Mouse (Mus musculus): ENCODE measurements at regions not wholly inside any gene's neighbourhood (a gene's known extent, or its start where the extent isn't known, plus 50 kb on each side); places are given as distances from the start of the nearest gene placed in this dataset.

GRCm38 (mm10) chr4:54407930-54408329 lies 536.9 kb upstream of the Zfp462 start:
- no peak for DNase-seq (ENCODE audit: low read depth, low spot score)

DNA sequence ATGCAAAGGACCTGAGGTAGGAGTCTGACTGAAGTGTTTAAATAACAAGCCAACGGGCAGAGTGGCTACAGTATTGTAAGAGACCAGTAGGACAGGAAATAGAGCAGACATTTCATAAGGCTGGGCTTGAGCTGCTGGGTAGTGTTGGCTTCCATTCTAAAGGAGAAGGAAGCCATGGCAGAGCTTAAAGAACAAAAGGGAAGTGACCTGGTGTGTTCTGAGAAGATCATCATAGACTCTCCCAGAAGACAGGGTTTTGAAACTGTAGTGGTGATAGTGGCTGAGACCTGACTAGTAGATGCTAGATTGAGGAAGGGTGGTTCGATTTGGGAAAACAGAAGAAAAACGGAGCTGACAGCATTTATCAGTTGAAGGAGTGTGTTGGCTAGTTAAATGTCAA lies 514.1 kb upstream of the Zfp462 start:
- DNase-seq (ENCODE audit: low read depth, low spot score): no peak

GRCm38 (mm10) chr4:54460596-54460995 lies 484.3 kb upstream of the Zfp462 start:
- DNase-seq (ENCODE audit: low read depth, low spot score): no peak

DNA sequence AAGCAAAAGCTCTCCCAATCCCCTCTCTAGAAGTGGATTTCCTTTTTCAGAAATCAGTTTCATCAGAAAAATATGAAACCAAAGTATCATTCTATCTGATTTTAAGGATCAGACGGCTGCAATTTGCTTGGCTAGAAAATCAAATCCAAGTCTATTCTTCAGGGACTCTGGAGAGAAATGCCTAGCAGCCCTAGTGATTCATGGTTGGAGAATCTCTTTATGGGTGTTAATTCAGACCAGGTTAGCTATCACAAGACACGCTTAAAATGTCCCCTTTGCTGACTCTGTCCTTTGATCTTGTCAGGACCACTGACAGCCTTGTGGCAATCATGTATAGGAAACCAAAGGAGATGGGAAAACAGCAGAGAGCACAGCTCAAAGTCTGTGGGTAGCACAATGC lies 475.7 kb upstream of the Zfp462 start:
- DNase-seq (ENCODE audit: low read depth, low spot score): peak; percentile 7

DNA sequence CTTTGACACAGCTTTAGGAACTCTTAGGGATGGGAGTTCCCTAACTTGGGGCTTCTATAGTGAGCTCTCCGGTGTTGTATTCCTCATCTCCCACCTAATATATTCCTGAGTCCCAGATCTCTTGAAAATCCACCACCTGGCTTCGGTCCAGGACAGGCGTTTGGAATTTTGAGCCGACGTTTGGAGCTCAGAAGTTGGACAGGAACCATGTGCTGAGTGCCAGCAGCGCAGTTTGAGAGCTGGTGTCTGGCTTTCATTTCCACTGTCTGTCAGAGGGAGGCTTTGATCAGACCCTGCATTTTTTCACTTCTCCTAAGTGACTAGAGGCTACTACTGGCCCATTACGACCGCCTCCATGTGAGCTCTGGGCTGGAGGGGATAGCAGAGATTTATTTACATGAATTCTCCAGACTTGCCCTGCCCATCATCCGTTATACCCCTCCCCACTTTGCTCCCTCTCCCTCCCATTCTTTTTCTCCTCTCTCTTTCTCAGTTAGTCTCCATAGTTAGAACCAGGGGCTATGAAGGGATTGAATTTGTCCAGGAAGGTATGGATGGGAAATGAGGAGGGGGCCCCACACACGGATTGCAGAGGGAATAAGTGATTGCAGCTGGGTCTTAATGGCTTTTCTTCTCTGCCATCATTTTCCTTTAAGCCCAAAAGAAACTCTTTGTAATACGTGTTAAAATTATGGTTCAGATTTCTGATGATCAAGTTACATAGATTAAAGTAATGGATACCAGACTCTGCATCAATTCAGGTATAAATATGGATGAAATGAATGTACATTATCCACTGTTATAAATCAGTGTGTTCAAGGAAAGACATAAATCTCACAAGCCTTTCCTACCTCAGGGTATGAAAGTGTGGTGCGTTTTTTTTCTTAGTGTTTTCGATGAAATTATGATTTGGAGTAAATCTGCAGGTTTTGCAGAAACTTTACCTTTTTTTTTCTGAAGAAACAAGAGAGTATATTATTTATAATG lies 474.5 kb upstream of the Zfp462 start:
- peak; percentile 92 for DNase-seq (ENCODE audit: low read depth, low spot score)

DNA sequence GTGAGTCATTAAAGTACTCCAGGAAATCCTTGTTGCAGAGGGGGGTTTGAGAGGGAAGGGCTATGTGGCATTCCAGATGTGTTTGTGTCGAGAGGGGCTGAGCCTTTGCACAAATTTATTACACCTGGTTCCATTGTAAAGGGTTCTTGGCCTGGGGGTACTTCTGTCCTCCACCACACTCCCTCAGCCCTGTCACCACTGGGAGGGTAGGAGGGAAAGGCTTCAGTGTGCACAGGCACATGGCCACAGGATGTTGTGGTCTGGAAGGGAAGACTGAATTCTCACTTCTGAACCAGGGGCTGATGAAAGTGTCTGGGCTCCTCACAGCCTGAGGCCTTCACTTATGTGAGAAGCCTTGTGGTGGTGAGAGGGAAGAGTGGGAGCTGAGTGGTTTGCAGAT lies 473.8 kb upstream of the Zfp462 start:
- DNase-seq (ENCODE audit: low read depth, low spot score): peak; percentile 91

DNA sequence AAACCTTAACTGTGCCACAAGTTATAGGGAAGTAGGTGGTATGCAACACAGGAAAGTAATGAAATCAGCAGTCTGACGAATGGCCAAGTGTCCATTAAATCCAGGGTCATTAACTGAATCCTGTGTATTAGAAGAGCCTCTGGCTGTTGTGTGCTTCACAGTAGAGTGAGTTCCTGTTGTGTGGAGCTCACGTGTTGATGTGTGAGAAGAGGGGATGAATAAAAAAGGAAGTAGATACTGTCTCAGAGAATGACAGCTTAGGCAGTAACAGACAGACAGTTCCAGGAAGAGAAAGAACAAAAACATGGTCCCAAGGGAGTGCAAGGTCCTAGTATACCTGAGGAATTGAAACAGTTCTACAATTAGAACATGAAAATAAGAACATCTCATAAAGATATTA lies 463.1 kb upstream of the Zfp462 start:
- DNase-seq (ENCODE audit: low read depth, low spot score): no peak

DNA sequence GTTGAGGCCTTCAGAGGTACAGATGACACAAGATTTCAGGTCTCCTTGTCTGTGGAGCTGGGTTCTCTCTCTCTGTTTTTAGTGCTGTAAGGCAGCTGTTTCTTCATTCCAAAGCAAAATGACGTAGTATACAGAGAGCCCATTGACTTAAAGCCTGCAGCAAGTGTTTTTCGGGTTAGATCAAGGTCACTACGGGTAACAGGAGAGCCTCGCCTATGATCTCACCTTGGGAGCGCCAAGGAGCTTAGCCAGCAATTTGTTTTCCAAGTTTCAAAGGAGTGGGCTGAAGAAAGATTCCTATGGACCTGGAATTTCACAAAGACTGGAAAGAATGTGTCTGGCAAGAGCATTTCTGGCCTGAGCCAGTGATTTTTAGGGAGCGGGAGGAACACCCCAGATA lies 451.8 kb upstream of the Zfp462 start:
- DNase-seq (ENCODE audit: low read depth, low spot score): peak; percentile 40

DNA sequence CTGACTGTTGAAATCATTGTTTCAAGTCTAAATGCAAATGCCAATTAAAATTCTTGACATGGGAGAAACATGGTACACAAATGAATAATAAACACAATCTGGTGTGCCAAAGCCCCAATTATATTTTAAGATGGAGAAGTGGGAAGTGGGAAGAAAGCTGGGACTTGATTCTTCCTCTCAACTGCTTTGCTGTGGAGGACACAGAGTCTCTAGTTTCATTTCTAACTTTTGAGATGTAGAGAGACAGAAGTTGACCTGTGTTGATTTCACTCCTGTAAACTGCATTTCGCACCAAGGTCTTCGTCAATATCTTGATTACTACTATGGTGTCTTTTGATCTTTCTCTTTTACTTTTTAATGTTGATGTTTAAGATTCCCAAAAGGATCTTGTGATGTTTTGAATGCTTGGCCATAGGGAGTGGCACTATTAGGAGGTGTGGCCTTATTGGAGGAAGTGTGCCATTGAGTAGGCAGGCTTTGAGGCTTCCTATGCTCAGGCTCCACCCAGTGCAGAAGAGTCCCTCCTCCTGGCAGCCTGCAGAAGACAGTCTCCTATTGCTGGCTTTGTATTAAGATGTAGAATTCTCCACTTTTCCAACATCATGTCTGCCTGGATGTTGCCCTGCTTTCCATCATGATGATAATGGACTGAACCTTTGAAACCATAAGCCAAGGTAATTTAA lies 447.4 kb upstream of the Zfp462 start:
- no peak for DNase-seq (ENCODE audit: low read depth, low spot score)

DNA sequence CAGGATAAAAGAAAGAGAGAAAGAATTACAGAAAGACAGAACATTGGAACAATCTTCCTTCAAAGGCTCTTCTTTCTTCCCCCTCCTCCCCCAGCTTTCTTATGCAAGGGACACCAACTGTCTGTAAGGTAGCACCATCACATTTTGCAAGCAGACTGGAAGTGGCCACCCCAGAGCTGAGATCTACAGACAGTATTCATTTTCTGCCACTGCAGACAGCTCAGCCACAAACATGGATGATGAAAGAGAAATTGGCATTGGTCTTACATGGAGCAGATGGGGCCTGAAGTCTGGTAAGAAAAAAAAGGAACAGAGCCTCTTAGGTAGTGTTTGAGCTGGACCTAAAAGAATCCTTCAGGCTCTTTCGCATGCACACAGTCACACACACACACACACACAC lies 428.9 kb upstream of the Zfp462 start:
- DNase-seq (ENCODE audit: low read depth, low spot score): no peak

DNA sequence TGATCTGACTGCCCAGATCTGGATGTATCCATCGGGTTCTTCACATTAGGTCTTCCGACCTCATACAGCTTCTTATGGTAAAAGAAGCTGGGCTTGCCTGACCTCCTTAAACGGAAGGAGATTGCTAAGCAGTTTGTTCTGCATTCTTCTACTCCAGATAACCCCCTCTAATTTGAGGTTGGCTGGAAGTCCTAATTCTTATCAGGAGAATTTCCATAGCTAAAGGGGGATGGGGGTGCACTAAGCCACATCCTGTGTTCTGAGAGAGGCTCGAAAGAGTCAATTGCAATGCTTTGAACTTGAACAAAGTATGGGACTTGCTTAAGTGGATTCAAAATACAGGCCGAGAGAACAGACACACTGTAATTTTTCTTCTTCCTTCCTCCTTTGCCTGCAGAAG lies 421.6 kb upstream of the Zfp462 start:
- DNase-seq (ENCODE audit: low read depth, low spot score): no peak

DNA sequence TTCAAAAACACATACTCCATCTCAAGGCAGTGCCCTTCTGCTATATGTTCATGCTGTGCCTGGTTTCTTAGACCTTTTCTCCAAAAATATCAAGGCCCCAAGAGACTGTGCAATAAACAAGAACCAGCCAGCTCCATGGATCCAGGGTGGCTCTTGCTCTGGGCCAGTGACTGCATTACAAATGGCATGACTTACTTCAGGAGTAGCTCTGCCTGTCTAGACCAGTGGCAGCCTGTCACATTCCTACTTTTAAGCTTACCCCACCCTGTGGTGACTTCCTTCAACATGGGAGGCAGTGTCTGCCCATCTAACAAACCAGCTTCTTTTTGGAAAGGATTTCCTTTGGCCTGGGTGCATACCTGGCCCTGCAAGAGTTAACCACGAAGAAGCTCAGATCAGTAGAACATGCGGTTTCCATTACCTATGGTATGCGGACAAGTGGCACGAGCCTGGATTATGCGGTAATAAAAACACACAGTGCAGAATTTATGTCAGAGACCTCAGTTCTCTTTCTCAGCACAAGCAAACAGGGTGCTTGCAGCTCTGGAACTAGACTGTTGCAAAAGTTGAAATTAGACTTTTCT lies 418.8 kb upstream of the Zfp462 start:
- peak; percentile 89 for DNase-seq (ENCODE audit: low read depth, low spot score)

GRCm38 (mm10) chr4:54527660-54528059 lies 417.2 kb upstream of the Zfp462 start:
- DNase-seq (ENCODE audit: low read depth, low spot score): no peak

DNA sequence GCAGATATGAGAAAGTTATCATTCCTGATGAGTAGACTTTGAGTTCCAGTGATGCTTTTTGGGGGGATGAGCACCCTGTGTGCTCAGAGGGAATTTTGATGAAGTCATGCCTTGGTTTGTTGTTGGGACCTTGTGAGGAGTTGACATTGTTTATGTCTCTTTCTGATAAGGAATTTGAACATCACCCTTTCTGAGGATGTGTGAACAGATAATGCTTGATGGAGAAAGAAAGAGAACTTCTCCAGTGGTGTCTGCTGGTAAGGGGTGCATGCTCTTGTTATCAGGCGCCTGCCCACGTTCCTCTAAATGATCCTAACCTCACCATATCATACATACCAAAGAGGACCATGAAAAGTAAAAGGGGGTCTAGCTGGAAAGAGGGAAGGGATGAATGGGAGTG lies 413.1 kb upstream of the Zfp462 start:
- no peak for DNase-seq (ENCODE audit: low read depth, low spot score)

DNA sequence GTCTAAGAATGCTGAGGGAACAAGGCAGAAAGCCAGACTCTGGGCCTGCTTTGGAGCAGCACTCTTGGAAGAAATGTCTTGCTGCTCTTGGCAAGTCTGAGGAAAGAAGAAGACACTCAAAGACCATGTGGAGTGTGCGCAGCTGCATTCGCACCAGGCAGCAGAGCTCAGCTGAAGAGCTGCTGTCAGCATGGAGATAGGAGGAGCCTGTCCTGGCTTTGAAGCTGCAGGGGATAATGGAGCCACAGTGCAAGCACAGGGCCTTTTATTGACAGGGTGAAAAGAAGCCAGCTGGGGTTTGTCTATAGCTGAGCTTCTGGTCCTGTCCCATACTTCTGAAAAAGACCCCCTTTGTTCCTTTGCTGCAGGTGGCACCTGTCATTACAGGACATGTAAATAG lies 411.0 kb upstream of the Zfp462 start:
- no peak for DNase-seq (ENCODE audit: low read depth, low spot score)

- DNase-seq (ENCODE audit: low read depth, low spot score): no peak
Observed at GRCm38 (mm10) chr4:54552864-54553618, 391.8 kb upstream of the Zfp462 start.

DNA sequence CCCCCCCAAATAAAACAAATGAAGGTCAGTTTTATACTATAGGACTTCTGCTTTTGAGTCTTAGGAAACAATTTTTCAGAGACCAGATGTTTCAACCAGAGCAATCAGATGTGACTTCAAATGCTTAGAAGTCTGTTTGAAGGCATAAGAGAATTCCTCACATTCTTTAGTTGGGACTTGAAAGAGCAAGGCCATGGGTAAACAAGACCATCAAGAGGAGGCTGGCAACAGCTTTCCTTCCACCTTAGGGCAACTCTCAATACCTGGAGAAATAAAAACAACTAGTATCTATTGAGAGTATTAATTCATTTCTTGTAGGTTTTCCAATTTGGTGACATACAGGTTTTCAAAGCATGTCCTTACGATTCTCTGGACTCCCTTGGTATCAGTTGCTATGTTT lies 381.8 kb upstream of the Zfp462 start:
- no peak for DNase-seq (ENCODE audit: low read depth, low spot score)

- DNase-seq (ENCODE audit: low read depth, low spot score): no peak
Observed at GRCm38 (mm10) chr4:54573185-54573584, 371.7 kb upstream of the Zfp462 start.

DNA sequence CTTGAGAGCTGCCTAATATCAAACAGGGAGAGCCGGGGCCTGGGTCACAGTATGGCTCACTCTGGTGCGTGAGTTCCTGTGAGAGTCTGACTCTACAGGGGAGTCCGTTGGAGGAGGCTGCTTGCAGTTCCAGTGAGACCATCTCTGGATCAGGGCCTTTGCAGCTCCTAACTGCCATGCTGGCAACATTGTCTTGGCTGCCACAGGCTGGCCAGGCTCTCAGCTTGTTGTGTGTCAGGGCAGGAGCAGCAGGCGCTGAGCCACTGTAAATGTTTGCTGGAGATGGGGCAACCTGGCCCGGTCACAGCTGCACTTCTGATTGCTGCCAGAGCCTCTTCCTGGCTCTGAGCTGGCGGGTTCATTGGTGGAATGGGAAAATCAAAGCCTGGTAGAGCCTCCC lies 357.7 kb upstream of the Zfp462 start:
- DNase-seq (ENCODE audit: low read depth, low spot score): no peak

- no peak for DNase-seq (ENCODE audit: low read depth, low spot score)
Observed at GRCm38 (mm10) chr4:54588704-54589103, 356.1 kb upstream of the Zfp462 start.

GRCm38 (mm10) chr4:54601671-54602512 lies 343.0 kb upstream of the Zfp462 start:
- DNase-seq (ENCODE audit: low read depth, low spot score): no peak
